Mouse (Mus musculus) embryonic facial prominence, embryonic 15.5 days (tissue): Measurements from ENCODE around the gene Vmn2r110. TPM values are rescaled to one million over a fixed set of nuclear protein-coding genes. Genes with fewer than 3 reads are reported as not detected.

Experiments
- ATAC-seq: fragments of 200-750 bp; cut with Nextera tagmentation; 2 replicates; pipeline ENCODE4 v1.8.0; 2017; ENCODE audit warnings: low read depth, moderate TSS enrichment; ENCODE audit not compliant: insufficient number of reproducible peaks, low FRiP score, low TSS enrichment
- H3K27ac ChIP-seq: fragments of 300-500 bp; sonication (generic); replicated peaks from 2 replicates; pipeline ENCODE4 v1.5.1; 2015; ENCODE audit warnings: mild to moderate bottlenecking, inconsistent platforms
- H3K27me3 ChIP-seq: fragments of 300-500 bp; sonication (generic); 2 replicates; pipeline ENCODE4 v1.6.1; 2015; ENCODE audit warnings: inconsistent platforms
- H3K36me3 ChIP-seq: fragments of 300-500 bp; sonication (generic); 2 replicates; pipeline ENCODE4 v1.6.1; 2015; ENCODE audit warnings: mild to moderate bottlenecking, inconsistent platforms
- H3K4me1 ChIP-seq: fragments of 300-500 bp; sonication (generic); 2 replicates; pipeline ENCODE4 v1.6.1; 2015; ENCODE audit warnings: inconsistent platforms
- H3K4me2 ChIP-seq: fragments of 300-500 bp; sonication (generic); replicated peaks from 2 replicates; pipeline ENCODE4 v1.6.1; 2015; ENCODE audit warnings: mild to moderate bottlenecking, inconsistent platforms
- H3K4me3 ChIP-seq: fragments of 300-500 bp; sonication (generic); replicated peaks from 2 replicates; pipeline ENCODE4 v1.5.1; 2015; ENCODE audit warnings: mild to moderate bottlenecking, inconsistent platforms
- H3K9ac ChIP-seq: fragments of 300-500 bp; sonication (generic); 2 replicates; pipeline ENCODE4 v1.6.1; 2015; ENCODE audit warnings: inconsistent platforms
- H3K9me3 ChIP-seq: fragments of 300-500 bp; sonication (generic); replicated peaks from 2 replicates; pipeline ENCODE4 v1.6.1; 2016; ENCODE audit warnings: inconsistent platforms
- WGBS: fragments of 180-500 bp; shearing (Covaris S2); methylation state at CpG from one replicate; pipeline ENCODE4 v1.1.7; 2015; 5-methylcytosine and 5-hydroxymethylcytosine counted together
- polyA plus RNA-seq: library from polyadenylated mRNA; unstranded; fragments of >200 nt; fragmentation: Nextera tagmentation; extraction: Ambion mirVana; gene quantifications from 2 replicates; pipeline ENCODE4 v1.2.1, GENCODE M21; 2015

Gene Vmn2r110
- 0.01 and 0.04 TPM in 2 replicates for polyA plus RNA-seq

GRCm38 (mm10) chr17:20596323-20596722 lies at the start of gene Vmn2r110:
TSS of gene Vmn2r110 (minus strand) at chr17:20596423.
- ATAC-seq, result no peak
- no peak within 1 kb of the TSS for H3K9ac ChIP-seq
- no peaks in the 10 kb centered on the region for H3K27me3 ChIP-seq
- no peaks in the 10 kb centered on the region for H3K4me1 ChIP-seq
- no peaks in the 10 kb centered on the region for H3K36me3 ChIP-seq
- H3K4me2 ChIP-seq, result no peak within 1 kb of the TSS
- no peak within 1 kb of the TSS for H3K4me3 ChIP-seq
- H3K27ac ChIP-seq, result no peak within 1 kb of the TSS
- WGBS, result 24% methylated on average over 1 of the region's 1 CpGs
- H3K9me3 ChIP-seq, result no peaks in the 10 kb centered on the region

GRCm38 (mm10) chr17:20624777-20625176 lies 28.6 kb upstream of the Vmn2r110 start, which contains the start of gene Fpr-rs3:
TSS of gene Fpr-rs3 (minus strand) at chr17:20624877.
- no peaks in the 10 kb centered on the region for H3K9me3 ChIP-seq
- H3K4me3 ChIP-seq, result no peak within 1 kb of the TSS
- H3K36me3 ChIP-seq, result no peaks in the 10 kb centered on the region
- no peak within 1 kb of the TSS for H3K4me2 ChIP-seq
- ATAC-seq, result no peak
- no peak within 1 kb of the TSS for H3K9ac ChIP-seq
- H3K27me3 ChIP-seq, result no peaks in the 10 kb centered on the region
- H3K4me1 ChIP-seq, result no peaks in the 10 kb centered on the region
- H3K27ac ChIP-seq, result no peak within 1 kb of the TSS

- Histone ChIP-seq H3K9me3 (no peaks in the 10 kb centered on the region), H3K9ac (no peak within 1 kb of the TSS), H3K4me3 (no peak within 1 kb of the TSS), H3K27ac (no peak within 1 kb of the TSS), H3K36me3 (no peaks in the 10 kb centered on the region), H3K4me2 (no peak within 1 kb of the TSS), H3K27me3 (no peaks in the 10 kb centered on the region), H3K4me1 (no peaks in the 10 kb centered on the region)
- 94% methylated on average over 1 of the region's 1 CpGs for WGBS
- ATAC-seq, result no peak
Observed at GRCm38 (mm10) chr17:20564656-20565055, 31.6 kb downstream of the Vmn2r110 start, which contains the start of gene Vmn2r109. TSS of gene Vmn2r109 (minus strand) at chr17:20564756.

Other genes starting within 250 kb of the Vmn2r110 start
- gene Vmn1r224, start 182.3 kb downstream of the Vmn2r110 start, polyA plus RNA-seq, result not detected in 2 replicates
- gene Vmn2r108, start 115.1 kb downstream of the Vmn2r110 start, polyA plus RNA-seq, result not detected in 2 replicates
- gene Vmn1r225, start 98.3 kb downstream of the Vmn2r110 start, polyA plus RNA-seq, result not detected in 2 replicates
- not detected in 2 replicates for gene Vmn2r109, start 31.7 kb downstream of the Vmn2r110 start, polyA plus RNA-seq
- not detected in 2 replicates for gene Fpr-rs3, start 28.5 kb upstream of the Vmn2r110 start, polyA plus RNA-seq
- gene Vmn1r226, start 86.4 kb upstream of the Vmn2r110 start, polyA plus RNA-seq, result not detected in 2 replicates
- not detected in 2 replicates for gene Vmn1r227, start 133.4 kb upstream of the Vmn2r110 start, polyA plus RNA-seq
- gene Vmn1r228, start 189.7 kb upstream of the Vmn2r110 start, polyA plus RNA-seq, result 0.05 TPM in 1 of 2 replicates, not detected in the other
- gene Vmn1r229, start 215.1 kb upstream of the Vmn2r110 start, polyA plus RNA-seq, result not detected in 2 replicates
- gene Vmn1r230, start 244.0 kb upstream of the Vmn2r110 start, polyA plus RNA-seq, result 0.24 TPM in 1 of 2 replicates, not detected in the other